Comparison of ENCODE assay signal across 9 mouse cellular contexts in the genomic region with DNA sequence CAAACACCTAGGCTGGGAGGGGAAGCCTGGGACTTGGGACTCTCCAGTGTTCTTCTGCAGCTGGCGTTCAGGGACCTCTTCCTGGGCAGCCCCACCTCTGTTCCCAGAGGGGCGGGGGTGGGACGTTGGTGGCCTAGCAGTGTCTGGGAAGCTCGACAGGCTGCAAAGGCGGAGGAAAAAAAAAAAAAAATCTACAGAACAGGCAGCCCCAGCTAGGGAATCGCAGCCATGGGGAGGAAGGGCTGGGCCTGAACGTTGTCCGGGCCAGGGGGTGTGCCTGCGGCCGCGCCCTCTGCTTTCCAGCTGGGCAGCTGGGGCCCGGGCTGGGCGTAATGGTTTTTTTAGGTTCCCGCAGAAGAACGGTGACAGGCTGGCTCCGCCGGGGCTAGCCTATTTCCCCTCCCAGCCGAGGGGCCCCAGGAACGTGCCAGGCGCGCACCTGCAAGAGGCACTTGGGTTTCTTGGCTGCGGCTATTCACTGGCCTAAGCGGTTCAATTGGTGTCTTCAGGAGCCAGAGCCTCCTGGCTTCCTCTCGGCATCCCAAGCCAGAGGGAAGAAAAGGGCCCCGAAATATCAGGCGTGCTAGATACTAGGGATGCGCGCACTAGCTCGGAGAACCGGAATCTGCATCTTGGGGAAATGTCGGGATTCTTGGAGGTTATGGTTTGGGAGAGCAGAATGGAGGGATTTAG.
DNase-seq lines count a peak whose midpoint lies in the region; ATAC-seq and TF ChIP-seq lines count a peak whose summit lies in the region.
"Had no signal": no experiment of that assay in that cellular context is flagged by ENCODE, and none has a peak within 500 bp of the region (broad histone marks: within the 10 kb centered on the region; RNA-seq: fewer than 3 reads in every experiment).

No protein-coding gene starts in this region.

- no peaks in the 10 kb centered on the region for H3K36me3 ChIP-seq in heart, adult 2 months (ENCODE audit: control insufficient read depth, insufficient read depth, low read length)
- no peaks in the 10 kb centered on the region for H3K36me3 ChIP-seq in embryonic facial prominence, embryonic 14.5 days (ENCODE audit: control insufficient read depth, insufficient read depth, low read length)
- no peaks in the 10 kb centered on the region for H3K36me3 ChIP-seq in hindbrain, embryonic 16.5 days (ENCODE audit: control insufficient read depth, insufficient read depth, low read length)
- H3K36me3 ChIP-seq: G1E had no signal

- TF ChIP-seq POLR2A in heart, adult 2 months (IDR thresholded peaks at IDR 0.05; ENCODE audit: insufficient read depth, low read depth, low read length), result no peak

- H3K4me3 ChIP-seq in heart, adult 2 months, result peak overlapping the region; percentile 24; the same call in 1 of the 2 replicates
- peak overlapping the region; percentile 40 for H3K4me3 ChIP-seq in embryonic facial prominence, embryonic 14.5 days (ENCODE audit: low read depth, low read length)
- H3K4me3 ChIP-seq in hindbrain, embryonic 16.5 days (ENCODE audit: low read length), result peak overlapping the region; percentile 26

- peak; percentile 56 to 57 for DNase-seq in heart, adult 2 months
- no peak for DNase-seq in heart, postnatal 25 days (ENCODE audit: low spot score)
- DNase-seq in embryonic facial prominence, embryonic 14.5 days (ENCODE audit: low spot score), result no peak
- no peak for DNase-seq in right cerebral cortex, postnatal 36 days (ENCODE audit: low spot score in 2 of 2)
- DNase-seq in layer of hippocampus, postnatal 10 days (ENCODE audit: low spot score in 2 of 2), result no peak
- no peak for DNase-seq in thymus, postnatal 14 days

- 3% methylated on average over 31 of the region's 31 CpGs for WGBS in heart, adult 2 months
- 1% methylated on average over 30 of the region's 31 CpGs for WGBS in embryonic facial prominence, embryonic 14.5 days
- 2% methylated on average over 31 of the region's 31 CpGs for WGBS in hindbrain, embryonic 16.5 days

- peak overlapping the region; percentile 62 for H3K4me2 ChIP-seq in embryonic facial prominence, embryonic 14.5 days (ENCODE audit: low read depth, low read length)
- peak overlapping the region; percentile 45 for H3K4me2 ChIP-seq in hindbrain, embryonic 16.5 days (ENCODE audit: low read length)

- peak; percentile 48 for ATAC-seq in embryonic facial prominence, embryonic 14.5 days (ENCODE audit: low read depth)
- no peak for ATAC-seq in hindbrain, embryonic 16.5 days
- peak; percentile 42 for ATAC-seq in megakaryocyte, adult 5-6 weeks (ENCODE audit: poor library complexity, severe bottlenecking)

- intact Hi-C loops in heart, adult 2 months (cut with DNase I), result no loop called here
- intact Hi-C loops in heart, postnatal 25 days (cut with DNase I), result loop anchor here (5.0 kb wide), 1 partner anchor 124 kb away; no protein-coding TSS in a partner anchor

- no peaks in the 10 kb centered on the region for H3K79me2 ChIP-seq in heart, adult 2 months (replicated peaks; ENCODE audit: control insufficient read depth, insufficient read depth, low read length)

- no peak for TF ChIP-seq EP300 in heart, adult 2 months (IDR thresholded peaks at IDR 0.05; ENCODE audit: insufficient read depth, low read depth, low read length)

- peak overlapping the region; percentile 23 for H3K27ac ChIP-seq in heart, adult 2 months
- H3K27ac ChIP-seq in embryonic facial prominence, embryonic 14.5 days (replicated peaks; ENCODE audit: low read depth, low read length), result peak overlapping the region; percentile 73
- H3K27ac ChIP-seq in hindbrain, embryonic 16.5 days (ENCODE audit: low read depth, low read length), result peak overlapping the region; percentile 75

- no peaks in the 10 kb centered on the region for H3K9me3 ChIP-seq in embryonic facial prominence, embryonic 14.5 days (ENCODE audit: control insufficient read depth, low read length)
- no peaks in the 10 kb centered on the region for H3K9me3 ChIP-seq in hindbrain, embryonic 16.5 days (ENCODE audit: control insufficient read depth, low read length)

- peaks cover 8% of the 10 kb centered on the region for H3K4me1 ChIP-seq in heart, adult 2 months (ENCODE audit: control insufficient read depth, insufficient read depth, low read length)
- peaks cover 45% of the 10 kb centered on the region for H3K4me1 ChIP-seq in embryonic facial prominence, embryonic 14.5 days (ENCODE audit: control insufficient read depth, insufficient read depth, low read length)
- peaks cover 23% of the 10 kb centered on the region for H3K4me1 ChIP-seq in hindbrain, embryonic 16.5 days (ENCODE audit: control insufficient read depth, insufficient read depth, low read depth, low read length)

- H3K27me3 ChIP-seq in heart, adult 2 months (ENCODE audit: control insufficient read depth, insufficient read depth, low read length), result peaks cover 14% of the 10 kb centered on the region
- H3K27me3 ChIP-seq in embryonic facial prominence, embryonic 14.5 days (replicated peaks; ENCODE audit: control insufficient read depth, insufficient read depth, low read length), result peaks cover 38% of the 10 kb centered on the region
- H3K27me3 ChIP-seq in hindbrain, embryonic 16.5 days (replicated peaks; ENCODE audit: control insufficient read depth, insufficient read depth, low read length), result peaks cover 33% of the 10 kb centered on the region

- no peak for TF ChIP-seq CTCF in heart, adult 2 months (IDR thresholded peaks at IDR 0.05)

- H3K9ac ChIP-seq in heart, adult 2 months (ENCODE audit: low read depth, low read length), result peak overlapping the region; percentile 58
- H3K9ac ChIP-seq in embryonic facial prominence, embryonic 14.5 days (ENCODE audit: low read depth, low read length), result peak overlapping the region; percentile 50
- H3K9ac ChIP-seq in hindbrain, embryonic 16.5 days (ENCODE audit: low read depth, low read length), result peak overlapping the region; percentile 40

Comparison
In these comparisons a context has a peak if more than half of its experiments do, and no peak if none do; other contexts are left out.
1. DNase-seq: peak in heart, adult 2 months (2 of 2); none in heart, postnatal 25 days (single experiment), embryonic facial prominence, embryonic 14.5 days (single experiment), right cerebral cortex, postnatal 36 days (0 of 2), layer of hippocampus, postnatal 10 days (0 of 2) and thymus, postnatal 14 days (single experiment).
2. H3K27ac ChIP-seq: peak in every context shown above with its lines; median percentile 75 in hindbrain, embryonic 16.5 days; 73 in embryonic facial prominence, embryonic 14.5 days; 23 in heart, adult 2 months.
3. Peak in every context shown above with its lines, with median percentiles within 50 percentile points of each other: H3K4me3 ChIP-seq and H3K9ac ChIP-seq.